Mouse (Mus musculus) limb, embryonic 11.5 days (tissue): ENCODE measurements at regions not wholly inside any gene's neighbourhood (a gene's known extent, or its start where the extent isn't known, plus 50 kb on each side); places are given as distances from the start of the nearest gene placed in this dataset.

Experiments
- ATAC-seq: fragments of 200-750 bp; cut with Nextera tagmentation; 2 replicates; pipeline ENCODE4 v1.8.0; 2017; ENCODE audit warnings: low read depth; ENCODE audit not compliant: insufficient number of reproducible peaks, low FRiP score, low TSS enrichment
- DNase-seq: peaks from one replicate; pipeline ENCODE4 v3.0.0-alpha.2; 2015; ENCODE audit warnings: low spot score
- H3K27ac ChIP-seq: fragments of 300-500 bp; sonication (generic); replicated peaks from 2 replicates; pipeline ENCODE4 v1.5.1; 2014; ENCODE audit warnings: low read depth, mild to moderate bottlenecking, low read length
- H3K27me3 ChIP-seq: fragments of 300-500 bp; sonication (generic); 2 replicates; pipeline ENCODE4 v1.6.1; 2014; ENCODE audit warnings: mild to moderate bottlenecking, low read length, mixed read lengths; ENCODE audit not compliant: control insufficient read depth, insufficient read depth
- H3K36me3 ChIP-seq: fragments of 300-500 bp; sonication (generic); 2 replicates; pipeline ENCODE4 v1.6.1; 2014; ENCODE audit warnings: mild to moderate bottlenecking, low read length, moderate library complexity, mixed read lengths; ENCODE audit not compliant: control insufficient read depth, insufficient read depth
- H3K4me1 ChIP-seq: fragments of 300-500 bp; sonication (generic); 2 replicates; pipeline ENCODE4 v1.6.1; 2014; ENCODE audit warnings: low read length, mixed read lengths; ENCODE audit not compliant: control insufficient read depth, insufficient read depth
- H3K4me2 ChIP-seq: fragments of 300-500 bp; sonication (generic); 2 replicates; pipeline ENCODE4 v1.6.1; 2014; ENCODE audit warnings: low read depth, mild to moderate bottlenecking, moderate library complexity; ENCODE audit not compliant: severe bottlenecking
- H3K4me3 ChIP-seq: fragments of 300-500 bp; sonication (generic); 2 replicates; pipeline ENCODE4 v1.5.1; 2014; ENCODE audit warnings: low read depth, low read length
- H3K9ac ChIP-seq: fragments of 300-500 bp; sonication (generic); 2 replicates; pipeline ENCODE4 v1.6.1; 2014; ENCODE audit warnings: mild to moderate bottlenecking, low read length
- H3K9me3 ChIP-seq: fragments of 300-500 bp; sonication (generic); 2 replicates; pipeline ENCODE4 v1.6.1; 2016; ENCODE audit warnings: low read length; ENCODE audit not compliant: control insufficient read depth
- WGBS: fragments of 180-500 bp; shearing (Covaris S2); extraction: QIAGEN DNeasy Blood & Tissue Kit; methylation state at CpG from one replicate; pipeline ENCODE4 v1.1.7; 2014; 5-methylcytosine and 5-hydroxymethylcytosine counted together

GRCm38 (mm10) chr9:31583983-31584382, 119.7 kb upstream of the Tmem45b start:
- ATAC-seq: no peak

GRCm38 (mm10) chr9:31582947-31583346, 118.7 kb upstream of the Tmem45b start:
- H3K36me3 ChIP-seq: no peaks in the 10 kb centered on the region
- no peaks in the 10 kb centered on the region for H3K27me3 ChIP-seq
- no peak for DNase-seq
- WGBS: 76% methylated on average over 7 of the region's 7 CpGs
- H3K4me3 ChIP-seq: no peak overlapping the region
- no peak overlapping the region for H3K9ac ChIP-seq
- no peaks in the 10 kb centered on the region for H3K4me1 ChIP-seq
- ATAC-seq: no peak
- no peak overlapping the region for H3K4me2 ChIP-seq
- H3K9me3 ChIP-seq: no peaks in the 10 kb centered on the region
- H3K27ac ChIP-seq: no peak overlapping the region

More at GRCm38 (mm10) chr9:31583983-31584382, 119.7 kb upstream of the Tmem45b start:
- DNase-seq: no peak
- Histone ChIP-seq H3K27ac (no peak overlapping the region), H3K27me3 (no peaks in the 10 kb centered on the region), H3K4me1 (no peaks in the 10 kb centered on the region), H3K9ac (no peak overlapping the region), H3K4me3 (no peak overlapping the region), H3K4me2 (no peak overlapping the region), H3K36me3 (no peaks in the 10 kb centered on the region), H3K9me3 (no peaks in the 10 kb centered on the region)
- WGBS: 63% methylated on average over 10 of the region's 10 CpGs

DNA sequence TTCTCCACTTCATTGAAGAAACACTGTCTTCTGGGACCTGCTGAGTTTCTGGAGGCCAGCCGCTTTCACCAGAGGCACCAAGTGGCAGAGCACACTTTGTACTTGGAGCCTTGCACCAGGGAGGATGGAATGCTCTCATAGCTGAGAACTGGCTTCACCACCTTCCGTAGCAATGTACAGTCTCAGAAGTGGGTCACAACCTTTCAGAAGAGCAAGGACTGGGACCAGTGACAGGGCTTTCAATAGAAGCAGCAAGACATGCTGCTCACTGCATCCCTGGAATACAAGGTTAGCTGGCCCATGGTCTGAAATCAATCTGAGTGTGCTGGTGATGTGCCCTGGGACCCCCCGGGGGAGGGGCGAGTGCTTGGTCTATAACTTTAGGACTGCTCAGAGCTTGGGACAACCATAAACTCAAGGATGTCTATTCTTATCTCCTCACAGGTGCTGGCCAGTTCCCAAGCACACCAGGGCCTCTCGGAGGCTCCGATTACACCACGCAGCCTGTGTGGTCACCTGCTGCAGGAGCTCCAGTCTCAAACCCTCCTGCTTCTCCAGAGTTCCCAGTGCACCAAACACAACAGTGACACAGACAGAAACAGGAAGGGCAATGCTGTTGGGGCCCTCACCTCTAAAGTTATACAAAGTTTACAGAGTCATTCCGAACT, 114.4 kb upstream of the Tmem45b start:
- 90% methylated on average over 8 of the region's 8 CpGs for WGBS
- DNase-seq (no peak), ATAC-seq (no peak)
- Histone ChIP-seq H3K4me3 (no peak overlapping the region), H3K36me3 (no peaks in the 10 kb centered on the region), H3K4me2 (no peak overlapping the region), H3K9ac (no peak overlapping the region), H3K27ac (no peak overlapping the region), H3K9me3 (no peaks in the 10 kb centered on the region), H3K27me3 (no peaks in the 10 kb centered on the region), H3K4me1 (no peaks in the 10 kb centered on the region)

GRCm38 (mm10) chr9:31577066-31577465, 112.8 kb upstream of the Tmem45b start:
- Histone ChIP-seq H3K4me3 (no peak overlapping the region), H3K4me1 (no peaks in the 10 kb centered on the region), H3K4me2 (no peak overlapping the region), H3K27me3 (no peaks in the 10 kb centered on the region), H3K9ac (no peak overlapping the region), H3K36me3 (no peaks in the 10 kb centered on the region), H3K9me3 (no peaks in the 10 kb centered on the region), H3K27ac (no peak overlapping the region)
- DNase-seq: no peak
- ATAC-seq: no peak
- 66% methylated on average over 7 of the region's 7 CpGs for WGBS

DNA sequence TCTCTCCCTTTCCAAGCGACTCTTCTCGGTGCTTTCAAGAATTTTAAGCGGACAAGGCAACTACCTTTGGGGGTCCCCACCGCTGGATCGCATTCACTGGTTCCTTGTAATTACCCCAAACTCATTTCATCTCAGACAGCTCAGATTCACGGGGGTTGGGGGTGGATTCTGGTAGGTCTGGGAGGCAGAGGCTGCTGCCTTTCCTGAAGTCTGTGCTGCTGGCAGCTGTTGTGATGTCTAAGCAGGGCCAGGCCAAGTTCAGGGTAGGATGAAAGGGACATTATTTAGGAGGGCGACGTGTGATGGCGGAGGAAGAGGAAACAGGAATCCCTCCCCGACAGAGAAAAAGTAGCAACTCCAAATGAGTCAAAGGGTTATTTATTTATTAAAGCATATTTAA, 102.8 kb upstream of the Tmem45b start:
- Histone ChIP-seq H3K9ac (no peak overlapping the region), H3K4me3 (no peak overlapping the region), H3K9me3 (no peaks in the 10 kb centered on the region), H3K4me2 (no peak overlapping the region), H3K36me3 (no peaks in the 10 kb centered on the region), H3K27me3 (no peaks in the 10 kb centered on the region), H3K4me1 (no peaks in the 10 kb centered on the region), H3K27ac (no peak overlapping the region)
- DNase-seq (no peak), ATAC-seq (no peak)
- WGBS: 76% methylated on average over 10 of the region's 10 CpGs

GRCm38 (mm10) chr9:31566257-31567007, 102.2 kb upstream of the Tmem45b start:
- H3K4me3 ChIP-seq: no peak overlapping the region
- WGBS: 82% methylated on average over 31 of the region's 31 CpGs
- no peak overlapping the region for H3K9ac ChIP-seq
- ATAC-seq (no peak), DNase-seq (no peak)
- no peak overlapping the region for H3K4me2 ChIP-seq
- H3K9me3 ChIP-seq: no peaks in the 10 kb centered on the region
- no peaks in the 10 kb centered on the region for H3K36me3 ChIP-seq
- no peaks in the 10 kb centered on the region for H3K4me1 ChIP-seq
- no peak overlapping the region for H3K27ac ChIP-seq
- no peaks in the 10 kb centered on the region for H3K27me3 ChIP-seq

- Histone ChIP-seq H3K9me3 (no peaks in the 10 kb centered on the region), H3K4me1 (no peaks in the 10 kb centered on the region), H3K4me3 (no peak overlapping the region), H3K27me3 (no peaks in the 10 kb centered on the region), H3K4me2 (no peak overlapping the region), H3K9ac (no peak overlapping the region), H3K27ac (no peak overlapping the region), H3K36me3 (no peaks in the 10 kb centered on the region)
- DNase-seq (no peak), ATAC-seq (no peak)
- 82% methylated on average over 12 of the region's 12 CpGs for WGBS
Measured at GRCm38 (mm10) chr9:31564996-31565773, 100.9 kb upstream of the Tmem45b start.

DNA sequence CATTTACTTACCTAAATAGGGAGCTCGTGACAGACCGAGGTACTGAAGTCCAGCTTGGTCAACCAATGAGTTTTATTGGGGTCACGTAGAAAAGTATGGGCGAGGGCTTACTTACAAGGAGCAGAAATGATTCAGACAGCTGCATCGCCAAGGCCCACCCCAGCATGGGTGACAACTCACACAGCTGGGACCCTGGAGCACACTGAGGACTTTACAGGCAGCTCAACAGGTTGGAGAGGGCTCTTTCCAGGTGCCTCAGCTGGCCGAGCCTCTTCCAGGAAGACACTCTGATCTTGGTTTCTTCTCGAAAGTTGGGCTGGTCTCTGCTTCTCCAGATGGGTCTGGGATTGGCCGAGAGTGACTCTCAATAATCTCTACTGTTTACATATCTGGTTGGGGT, 99.3 kb upstream of the Tmem45b start:
- H3K36me3 ChIP-seq: no peaks in the 10 kb centered on the region
- ATAC-seq (no peak), DNase-seq (no peak)
- no peaks in the 10 kb centered on the region for H3K9me3 ChIP-seq
- H3K4me1 ChIP-seq: no peaks in the 10 kb centered on the region
- no peak overlapping the region for H3K9ac ChIP-seq
- H3K27ac ChIP-seq: no peak overlapping the region
- H3K27me3 ChIP-seq: no peaks in the 10 kb centered on the region
- H3K4me2 ChIP-seq: no peak overlapping the region
- no peak overlapping the region for H3K4me3 ChIP-seq
- 90% methylated on average over 8 of the region's 8 CpGs for WGBS
